Mouse (Mus musculus) CH12.LX (cell line): ENCODE measurements around the gene Eif5a2.

Experiments used
- CTCF ChIP-seq, 2 experiments: IDR thresholded peaks in 1 of 2; conservative IDR thresholded peaks in 1 of 2; 2 replicates each; pipeline ENCODE4 v1.5.1; 2011 to 2012; ENCODE audit warnings: low read depth in 2 of 2, low read length in 2 of 2, improper control_type of control experiment in 1 of 2, inconsistent platforms in 1 of 2, mild to moderate bottlenecking in 1 of 2, moderate library complexity in 1 of 2
- EP300 ChIP-seq: IDR thresholded peaks from 2 replicates; pipeline ENCODE4 v1.6.1; 2011; ENCODE audit warnings: low read length, improper control_type of control experiment
- HCFC1 ChIP-seq: IDR thresholded peaks from 2 replicates; pipeline ENCODE4 v1.6.1; 2012; ENCODE audit warnings: low read depth, mild to moderate bottlenecking, inconsistent platforms, low read length, improper control_type of control experiment
- MAX ChIP-seq: IDR thresholded peaks from 2 replicates; pipeline ENCODE4 v1.6.1; 2011; ENCODE audit warnings: low read length, improper control_type of control experiment
- POLR2A ChIP-seq: IDR thresholded peaks from 2 replicates; pipeline ENCODE4 v1.6.1; 2011; ENCODE audit warnings: low read depth, mild to moderate bottlenecking, improper control_type of control experiment, low read length
- RCOR1 ChIP-seq: conservative IDR thresholded peaks from 2 replicates; pipeline ENCODE4 v1.6.1; 2012; ENCODE audit warnings: low read depth, mild to moderate bottlenecking, inconsistent platforms, low read length, improper control_type of control experiment
- SIN3A ChIP-seq: IDR thresholded peaks from 2 replicates; pipeline ENCODE4 v1.6.1; 2012; ENCODE audit warnings: low read length, improper control_type of control experiment, inconsistent platforms
- SMC3 ChIP-seq: IDR thresholded peaks from 2 replicates; pipeline ENCODE4 v1.6.1; 2011; ENCODE audit warnings: low read depth, low read length, improper control_type of control experiment
- TCF12 ChIP-seq: IDR thresholded peaks from 2 replicates; pipeline ENCODE4 v1.6.1; 2014; ENCODE audit warnings: low read depth, mild to moderate bottlenecking, inconsistent platforms, low read length, improper control_type of control experiment
- UBTF ChIP-seq: IDR thresholded peaks from 2 replicates; pipeline ENCODE4 v1.6.1; 2012; ENCODE audit warnings: low read depth, mild to moderate bottlenecking, inconsistent platforms, low read length, improper control_type of control experiment, moderate library complexity
- USF1 ChIP-seq: IDR thresholded peaks from 2 replicates; pipeline ENCODE4 v1.6.1; 2014; ENCODE audit warnings: low read depth, mild to moderate bottlenecking, inconsistent platforms, low read length, improper control_type of control experiment
- ZC3H11A ChIP-seq: IDR thresholded peaks from 2 replicates; pipeline ENCODE4 v1.6.1; 2012; ENCODE audit warnings: low read depth, mild to moderate bottlenecking, inconsistent platforms, low read length, improper control_type of control experiment

GRCm38 (mm10) chr3:28814361-28814760, 33.3 kb downstream of the Eif5a2 start:
- TF ChIP-seq USF1 (no peak), POLR2A (no peak), EP300 (no peak), CTCF (conservative IDR thresholded peaks at IDR 0.05 in 1 of 2, IDR thresholded peaks at IDR 0.05 in 1 of 2; ENCODE audit: low read depth in 2 of 2, low read length in 2 of 2) (peak; percentile 59 to 69; a peak in 3 of 4 replicates), ZC3H11A (no peak), HCFC1 (no peak), MAX (no peak), UBTF (no peak), SMC3 (peak; percentile 64), SIN3A (no peak), TCF12 (no peak), RCOR1 (no peak)
